Mouse (Mus musculus): ENCODE measurements around the gene Rhbdd1. TPM values are rescaled to one million over a fixed set of nuclear protein-coding genes. Genes with fewer than 3 reads are reported as not detected.

Gene Rhbdd1
- polyA plus RNA-seq, 1 experiment from 2014 or later = 3.2 TPM

GRCm38 (mm10) chr1:82289116-82289989 lies 26.9 kb upstream of the Rhbdd1 start:
- Histone ChIP-seq H3K9me3 (ENCODE audit: control insufficient read depth, low read length) (no peaks in the 10 kb centered on the region), H3K27me3 (ENCODE audit: control insufficient read depth, insufficient read depth, low read length) (no peaks in the 10 kb centered on the region), H3K4me3 (replicated peaks; ENCODE audit: low read depth, low read length) (peak overlapping the region; percentile 75), H3K9ac (replicated peaks; ENCODE audit: low read length) (peak overlapping the region; percentile 85), H3K4me2 (ENCODE audit: low read length) (peak overlapping the region; percentile 82), H3K4me1 (ENCODE audit: control insufficient read depth, insufficient read depth, low read length) (peaks cover 52% of the 10 kb centered on the region), H3K36me3 (ENCODE audit: control insufficient read depth, insufficient read depth, low read length) (0 out of 2 replicates have a peak, but pooled peaks cover 6% of the 10 kb centered on the region), H3K27ac (replicated peaks; ENCODE audit: low read depth, low read length) (peak overlapping the region; percentile 97)
- 73% methylated on average over 35 of the region's 35 CpGs for WGBS
- no peak for DNase-seq
- ATAC-seq (ENCODE audit: low FRiP score, low TSS enrichment) = no peak

- Histone ChIP-seq H3K4me3 (replicated peaks; ENCODE audit: low read depth, low read length) (peak overlapping the region; percentile 75), H3K36me3 (ENCODE audit: control insufficient read depth, insufficient read depth, low read length) (0 out of 2 replicates have a peak, but pooled peaks cover 6% of the 10 kb centered on the region), H3K27me3 (ENCODE audit: control insufficient read depth, insufficient read depth, low read length) (no peaks in the 10 kb centered on the region), H3K27ac (replicated peaks; ENCODE audit: low read depth, low read length) (peak overlapping the region; percentile 97), H3K4me2 (ENCODE audit: low read length) (peak overlapping the region; percentile 82), H3K9ac (replicated peaks; ENCODE audit: low read length) (peak overlapping the region; percentile 85), H3K4me1 (ENCODE audit: control insufficient read depth, insufficient read depth, low read length) (peaks cover 48% of the 10 kb centered on the region), H3K9me3 (ENCODE audit: control insufficient read depth, low read length) (no peaks in the 10 kb centered on the region)
- ATAC-seq (ENCODE audit: low FRiP score, low TSS enrichment) (no peak), DNase-seq (peak; percentile 83)
- WGBS = under 1% methylated on average over 45 of the region's 45 CpGs
Measured at GRCm38 (mm10) chr1:82289990-82290681, 26.1 kb upstream of the Rhbdd1 start.

DNA sequence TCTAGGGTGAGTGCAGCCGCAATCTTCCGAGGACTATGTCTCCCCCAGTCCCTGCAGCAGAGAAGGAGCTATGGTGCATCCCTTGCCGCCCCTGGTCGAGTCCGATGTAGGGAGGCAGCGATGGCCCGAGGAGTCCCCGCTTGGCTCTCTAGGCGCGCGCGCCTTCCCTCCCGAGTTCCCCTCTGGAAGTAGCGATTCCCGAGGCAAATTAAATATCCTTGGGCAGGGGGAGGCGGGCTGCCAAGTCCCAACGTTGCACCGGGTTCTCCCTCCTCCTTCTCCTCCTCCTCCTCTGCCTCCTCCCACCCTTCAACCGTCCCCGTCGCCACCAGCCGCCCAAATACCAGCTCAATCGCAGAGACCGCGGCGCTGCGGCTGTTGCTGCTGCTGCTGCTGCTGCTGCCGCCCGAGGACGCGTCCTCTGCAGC lies 25.5 kb upstream of the Rhbdd1 start:
- Histone ChIP-seq H3K9ac (replicated peaks; ENCODE audit: low read length) (peak overlapping the region; percentile 85), H3K4me1 (ENCODE audit: control insufficient read depth, insufficient read depth, low read length) (peaks cover 42% of the 10 kb centered on the region)

DNA sequence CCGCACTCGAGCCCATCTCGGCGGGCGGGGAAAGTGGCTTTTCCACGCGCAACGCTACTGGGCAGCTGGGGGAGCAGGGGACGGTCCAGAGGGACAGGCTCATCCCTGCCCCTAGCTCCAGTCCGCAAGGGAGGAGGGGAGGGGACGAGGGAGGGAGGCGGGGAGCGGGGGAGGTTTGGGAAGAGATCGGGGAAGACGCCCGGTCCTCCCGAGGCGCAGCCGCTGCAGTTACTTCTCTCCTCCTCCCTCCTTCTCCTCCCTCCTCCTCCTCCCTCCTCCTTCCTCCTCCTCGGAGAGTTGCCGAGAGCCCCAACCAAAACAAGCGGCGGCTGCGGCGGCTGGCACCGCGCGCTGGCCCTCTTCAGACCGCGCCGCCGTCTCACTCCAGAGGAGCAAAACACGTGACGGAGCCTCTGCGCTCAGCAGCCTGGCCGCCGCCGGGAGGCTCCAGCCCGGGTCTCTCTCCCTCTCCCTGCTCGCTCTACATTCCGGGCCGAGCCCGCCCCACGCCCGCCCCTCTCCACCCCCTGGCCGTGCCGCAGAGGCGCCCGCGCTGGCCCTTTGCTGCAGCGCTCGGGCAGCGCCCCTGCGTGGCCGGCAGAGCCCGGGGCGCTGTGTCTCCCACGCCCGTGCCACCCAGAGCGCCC lies 25.0 kb upstream of the Rhbdd1 start, which contains the start of gene Irs1:
TSS of gene Irs1 (minus strand) at position 266 of the 647 bp plus-strand sequence.
- 0 out of 2 replicates have a peak, but pooled peaks cover 6% of the 10 kb centered on the region for H3K36me3 ChIP-seq (ENCODE audit: control insufficient read depth, insufficient read depth, low read length)
- under 1% methylated on average over 49 of the region's 60 CpGs for WGBS
- ATAC-seq (ENCODE audit: low FRiP score, low TSS enrichment) = peak; percentile 81
- peak within 1 kb of the TSS; percentile 82 for H3K4me2 ChIP-seq (ENCODE audit: low read length)
- no peaks in the 10 kb centered on the region for H3K27me3 ChIP-seq (ENCODE audit: control insufficient read depth, insufficient read depth, low read length)
- H3K9me3 ChIP-seq (ENCODE audit: control insufficient read depth, low read length) = no peaks in the 10 kb centered on the region
- peak within 1 kb of the TSS; percentile 85 for H3K9ac ChIP-seq (replicated peaks; ENCODE audit: low read length)
- H3K4me3 ChIP-seq (replicated peaks; ENCODE audit: low read depth, low read length) = peak within 1 kb of the TSS; percentile 75
- peaks cover 38% of the 10 kb centered on the region for H3K4me1 ChIP-seq (ENCODE audit: control insufficient read depth, insufficient read depth, low read length)
- DNase-seq = peak; percentile 90
- H3K27ac ChIP-seq (replicated peaks; ENCODE audit: low read depth, low read length) = peak within 1 kb of the TSS; percentile 97

More for the DNA sequence above, 25.5 kb upstream of the Rhbdd1 start:
- Histone ChIP-seq H3K4me3 (replicated peaks; ENCODE audit: low read depth, low read length) (peak overlapping the region; percentile 75), H3K4me2 (ENCODE audit: low read length) (peak overlapping the region; percentile 82), H3K36me3 (ENCODE audit: control insufficient read depth, insufficient read depth, low read length) (0 out of 2 replicates have a peak, but pooled peaks cover 6% of the 10 kb centered on the region), H3K27me3 (ENCODE audit: control insufficient read depth, insufficient read depth, low read length) (no peaks in the 10 kb centered on the region), H3K9me3 (ENCODE audit: control insufficient read depth, low read length) (no peaks in the 10 kb centered on the region), H3K27ac (replicated peaks; ENCODE audit: low read depth, low read length) (peak overlapping the region; percentile 97)
- ATAC-seq (ENCODE audit: low FRiP score, low TSS enrichment) (peak; percentile 58), DNase-seq (peak; percentile 86)
- WGBS = under 1% methylated on average over 30 of the region's 31 CpGs

- WGBS = 2% methylated on average over 23 of the region's 23 CpGs
- Histone ChIP-seq H3K27ac (replicated peaks; ENCODE audit: low read depth, low read length) (peak overlapping the region; percentile 97), H3K36me3 (ENCODE audit: control insufficient read depth, insufficient read depth, low read length) (0 out of 2 replicates have a peak, but pooled peaks cover 6% of the 10 kb centered on the region), H3K9me3 (ENCODE audit: control insufficient read depth, low read length) (no peaks in the 10 kb centered on the region), H3K27me3 (ENCODE audit: control insufficient read depth, insufficient read depth, low read length) (no peaks in the 10 kb centered on the region), H3K4me3 (replicated peaks; ENCODE audit: low read depth, low read length) (peak overlapping the region; percentile 75), H3K9ac (replicated peaks; ENCODE audit: low read length) (peak overlapping the region; percentile 85), H3K4me1 (ENCODE audit: control insufficient read depth, insufficient read depth, low read length) (peaks cover 29% of the 10 kb centered on the region), H3K4me2 (ENCODE audit: low read length) (peak overlapping the region; percentile 82)
- DNase-seq (no peak), ATAC-seq (ENCODE audit: low FRiP score, low TSS enrichment) (no peak)
Measured at GRCm38 (mm10) chr1:82291930-82292712, 24.1 kb upstream of the Rhbdd1 start.

GRCm38 (mm10) chr1:82292771-82293170 lies 23.5 kb upstream of the Rhbdd1 start:
- Histone ChIP-seq H3K4me2 (ENCODE audit: low read length) (peak overlapping the region; percentile 82), H3K4me1 (ENCODE audit: control insufficient read depth, insufficient read depth, low read length) (peaks cover 23% of the 10 kb centered on the region), H3K27ac (replicated peaks; ENCODE audit: low read depth, low read length) (peak overlapping the region; percentile 53), H3K9me3 (ENCODE audit: control insufficient read depth, low read length) (no peaks in the 10 kb centered on the region), H3K4me3 (replicated peaks; ENCODE audit: low read depth, low read length) (peak overlapping the region; percentile 75), H3K27me3 (ENCODE audit: control insufficient read depth, insufficient read depth, low read length) (no peaks in the 10 kb centered on the region), H3K36me3 (ENCODE audit: control insufficient read depth, insufficient read depth, low read length) (0 out of 2 replicates have a peak, but pooled peaks cover 6% of the 10 kb centered on the region), H3K9ac (replicated peaks; ENCODE audit: low read length) (no peak overlapping the region; the same call in 1 of the 2 replicates)
- WGBS = 1% methylated on average over 13 of the region's 13 CpGs
- peak; percentile 94 for DNase-seq
- ATAC-seq (ENCODE audit: low FRiP score, low TSS enrichment) = peak; percentile 73

- Histone ChIP-seq H3K9ac (replicated peaks; ENCODE audit: low read length) (no peak overlapping the region), H3K9me3 (ENCODE audit: control insufficient read depth, low read length) (no peaks in the 10 kb centered on the region), H3K4me1 (ENCODE audit: control insufficient read depth, insufficient read depth, low read length) (peaks cover 15% of the 10 kb centered on the region), H3K27me3 (ENCODE audit: control insufficient read depth, insufficient read depth, low read length) (no peaks in the 10 kb centered on the region), H3K27ac (replicated peaks; ENCODE audit: low read depth, low read length) (no peak overlapping the region), H3K36me3 (ENCODE audit: control insufficient read depth, insufficient read depth, low read length) (no peaks in the 10 kb centered on the region), H3K4me3 (replicated peaks; ENCODE audit: low read depth, low read length) (no peak overlapping the region), H3K4me2 (ENCODE audit: low read length) (no peak overlapping the region)
- 10% methylated on average over 6 of the region's 6 CpGs for WGBS
- DNase-seq (peak; percentile 88), ATAC-seq (ENCODE audit: low FRiP score, low TSS enrichment) (no peak)
Measured at GRCm38 (mm10) chr1:82294102-82294501, 22.1 kb upstream of the Rhbdd1 start.
